Mouse (Mus musculus): Measurements from ENCODE around the gene BC051019. TPM values are rescaled to one million over a fixed set of nuclear protein-coding genes. Genes with fewer than 3 reads are reported as not detected.

Gene BC051019
- total RNA-seq, 2 experiments from 2014 or later: not detected

GRCm38 (mm10) chr7:109669426-109670170 lies 54.1 kb downstream of the BC051019 start:
- no peak for DNase-seq (ENCODE audit: low spot score in 2 of 2)
- intact Hi-C loops (cut with DNase I): loop anchor here (5.0 kb wide), 1 partner anchor 52 kb away; no protein-coding TSS in a partner anchor

- DNase-seq (ENCODE audit: low spot score in 2 of 2): no peak
- intact Hi-C loops (cut with DNase I): no loop called here
These were observed 57.0 kb downstream of the BC051019 start for GRCm38 (mm10) chr7:109666664-109667063.

GRCm38 (mm10) chr7:109662626-109663025 lies 61.0 kb downstream of the BC051019 start:
- peak; percentile 13 to 33 for DNase-seq (ENCODE audit: low spot score in 2 of 2)
- intact Hi-C loops (cut with DNase I): no loop called here

Other genes starting within 250 kb of the BC051019 start
- 10 to 100 TPM; 13.9 to 16.4 TPM for gene Trim66, start 215.7 kb downstream of the BC051019 start, total RNA-seq (2021)
- 100 to 1,000 TPM; 122 to 132 TPM for gene Rpl27a, start 204.7 kb downstream of the BC051019 start, total RNA-seq (2021)
- 10 to 100 TPM; 14.1 to 15.1 TPM for gene St5, start 20.2 kb downstream of the BC051019 start, total RNA-seq (2021)
- gene Akip1, start 20.2 kb downstream of the BC051019 start, total RNA-seq (2021): 1 to 10 TPM; 3.8 to 6.0 TPM
- not detected for gene Ascl3, start 7.9 kb upstream of the BC051019 start, total RNA-seq (2021)
- 10 to 100 TPM; 91.0 to 95.4 TPM for gene Tmem9b, start 29.0 kb upstream of the BC051019 start, total RNA-seq (2021)
- 10 to 100 TPM; 86.8 to 90.9 TPM for gene Nrip3, start 58.2 kb upstream of the BC051019 start, total RNA-seq (2021)
- gene Scube2, start 141.8 kb upstream of the BC051019 start, total RNA-seq (2021): under 1 TPM; 0.80 to 0.92 TPM
- 100 to 1,000 TPM; 220 to 237 TPM for gene Dennd5a, start 236.6 kb upstream of the BC051019 start, total RNA-seq (2021)